Mouse (Mus musculus): ENCODE data around the gene Lgals3bp. TPM values are rescaled to one million over a fixed set of nuclear protein-coding genes. Genes with fewer than 3 reads are reported as not detected.
"Not testable (repeated sequence)": the region's sequence is repeated elsewhere in the genome, so short reads cannot be mapped to it uniquely, and the experiment has no call there.

Lgals3bp gene
- polyA plus RNA-seq, 2 experiments: 8.7 to 13.7 TPM

- no peaks in the 10 kb centered on the region for H3K9me3 ChIP-seq (ENCODE audit: control insufficient read depth, low read length)
- peaks cover 29% of the 10 kb centered on the region for H3K4me1 ChIP-seq (ENCODE audit: control insufficient read depth, insufficient read depth, low read length)
- H3K27ac ChIP-seq (replicated peaks; ENCODE audit: low read depth, low read length): peak overlapping the region; percentile 71
- TF ChIP-seq POLR2A (IDR thresholded peaks at IDR 0.05; ENCODE audit: borderline replicate concordance, extremely low read depth, insufficient read depth, insufficient read length): no peak
- peak overlapping the region; percentile 0; the same call in 1 of the 2 replicates for H3K9ac ChIP-seq (ENCODE audit: low read depth, low read length, severe bottlenecking)
- no peak for ATAC-seq (ENCODE audit: low FRiP score, low read depth)
- WGBS: 62% methylated on average over 5 of the region's 5 CpGs
- no peak for DNase-seq (ENCODE audit: low spot score)
- 0 out of 2 replicates have a peak, but pooled peaks cover 4% of the 10 kb centered on the region for H3K36me3 ChIP-seq (ENCODE audit: control insufficient read depth, insufficient read depth, low read length)
- H3K27me3 ChIP-seq (ENCODE audit: control insufficient read depth, insufficient read depth, low read length): no peaks in the 10 kb centered on the region
- no peak overlapping the region for H3K4me2 ChIP-seq (replicated peaks; ENCODE audit: low read depth, low read length, severe bottlenecking)
- H3K4me3 ChIP-seq (replicated peaks; ENCODE audit: low read length): no peak overlapping the region
Observed at GRCm38 (mm10) chr11:118399891-118400565, 1.9 kb downstream of the Lgals3bp start.

GRCm38 (mm10) chr11:118397806-118398530 is 3.9 kb downstream of the Lgals3bp start:
- no peaks in the 10 kb centered on the region for H3K27me3 ChIP-seq (ENCODE audit: control insufficient read depth, insufficient read depth, low read length)
- TF ChIP-seq POLR2A (IDR thresholded peaks at IDR 0.05; ENCODE audit: borderline replicate concordance, extremely low read depth, insufficient read depth, insufficient read length): no peak
- H3K27ac ChIP-seq (replicated peaks; ENCODE audit: low read depth, low read length): no peak overlapping the region
- H3K4me3 ChIP-seq (replicated peaks; ENCODE audit: low read length): no peak overlapping the region
- peaks cover 29% of the 10 kb centered on the region for H3K4me1 ChIP-seq (ENCODE audit: control insufficient read depth, insufficient read depth, low read length)
- ATAC-seq (ENCODE audit: low FRiP score, low read depth) (no peak), DNase-seq (ENCODE audit: low spot score) (no peak)
- no peaks in the 10 kb centered on the region for H3K9me3 ChIP-seq (ENCODE audit: control insufficient read depth, low read length)
- no peak overlapping the region for H3K9ac ChIP-seq (ENCODE audit: low read depth, low read length, severe bottlenecking)
- no peaks in the 10 kb centered on the region for H3K36me3 ChIP-seq (ENCODE audit: control insufficient read depth, insufficient read depth, low read length)
- H3K4me2 ChIP-seq (replicated peaks; ENCODE audit: low read depth, low read length, severe bottlenecking): no peak overlapping the region
- WGBS: 94% methylated on average over 26 of the region's 26 CpGs

- Histone ChIP-seq H3K4me3 (replicated peaks; ENCODE audit: low read length) (no peak overlapping the region), H3K4me2 (replicated peaks; ENCODE audit: low read depth, low read length, severe bottlenecking) (no peak overlapping the region), H3K9ac (ENCODE audit: low read depth, low read length, severe bottlenecking) (no peak overlapping the region), H3K9me3 (ENCODE audit: control insufficient read depth, low read length) (no peaks in the 10 kb centered on the region), H3K36me3 (ENCODE audit: control insufficient read depth, insufficient read depth, low read length) (no peaks in the 10 kb centered on the region), H3K27me3 (ENCODE audit: control insufficient read depth, insufficient read depth, low read length) (no peaks in the 10 kb centered on the region), H3K4me1 (ENCODE audit: control insufficient read depth, insufficient read depth, low read length) (0 out of 2 replicates have a peak, but pooled peaks cover 2% of the 10 kb centered on the region), H3K27ac (replicated peaks; ENCODE audit: low read depth, low read length) (no peak overlapping the region)
- DNase-seq (ENCODE audit: low spot score): no peak
- ATAC-seq (ENCODE audit: low FRiP score, low read depth): no peak
- 57% methylated on average over 6 of the region's 6 CpGs for WGBS
- no peak for TF ChIP-seq POLR2A (IDR thresholded peaks at IDR 0.05; ENCODE audit: borderline replicate concordance, extremely low read depth, insufficient read depth, insufficient read length)
Observed at GRCm38 (mm10) chr11:118394538-118394937, 7.4 kb downstream of the Lgals3bp start.

- Histone ChIP-seq H3K4me3 (replicated peaks; ENCODE audit: low read length) (no peak overlapping the region), H3K36me3 (ENCODE audit: control insufficient read depth, insufficient read depth, low read length) (no peaks in the 10 kb centered on the region), H3K27me3 (ENCODE audit: control insufficient read depth, insufficient read depth, low read length) (no peaks in the 10 kb centered on the region), H3K4me2 (replicated peaks; ENCODE audit: low read depth, low read length, severe bottlenecking) (no peak overlapping the region), H3K9me3 (ENCODE audit: control insufficient read depth, low read length) (no peaks in the 10 kb centered on the region), H3K4me1 (ENCODE audit: control insufficient read depth, insufficient read depth, low read length) (no peaks in the 10 kb centered on the region), H3K27ac (replicated peaks; ENCODE audit: low read depth, low read length) (no peak overlapping the region), H3K9ac (ENCODE audit: low read depth, low read length, severe bottlenecking) (no peak overlapping the region)
- WGBS: 79% methylated on average over 5 of the region's 5 CpGs
- no peak for TF ChIP-seq POLR2A (IDR thresholded peaks at IDR 0.05; ENCODE audit: borderline replicate concordance, extremely low read depth, insufficient read depth, insufficient read length)
- ATAC-seq (ENCODE audit: low FRiP score, low read depth) (no peak), DNase-seq (ENCODE audit: low spot score) (no peak)
Observed at GRCm38 (mm10) chr11:118393991-118394390, 7.9 kb downstream of the Lgals3bp start.

GRCm38 (mm10) chr11:118387816-118388215 is 14.1 kb downstream of the Lgals3bp start:
- H3K4me3 ChIP-seq (replicated peaks; ENCODE audit: low read length); DNase-seq (ENCODE audit: low spot score); H3K4me1 ChIP-seq (ENCODE audit: control insufficient read depth, insufficient read depth, low read length); H3K27me3 ChIP-seq (ENCODE audit: control insufficient read depth, insufficient read depth, low read length); H3K27ac ChIP-seq (replicated peaks; ENCODE audit: low read depth, low read length); H3K4me2 ChIP-seq (replicated peaks; ENCODE audit: low read depth, low read length, severe bottlenecking); ATAC-seq (ENCODE audit: low FRiP score, low read depth); H3K9ac ChIP-seq (ENCODE audit: low read depth, low read length, severe bottlenecking); H3K36me3 ChIP-seq (ENCODE audit: control insufficient read depth, insufficient read depth, low read length); H3K9me3 ChIP-seq (ENCODE audit: control insufficient read depth, low read length): not testable (repeated sequence)
- WGBS: 86% methylated on average over 13 of the region's 13 CpGs

Measured in limb, embryonic 14.5 days (tissue).